ENCODE assay signal across 1 mouse cellular context in the genomic region with DNA sequence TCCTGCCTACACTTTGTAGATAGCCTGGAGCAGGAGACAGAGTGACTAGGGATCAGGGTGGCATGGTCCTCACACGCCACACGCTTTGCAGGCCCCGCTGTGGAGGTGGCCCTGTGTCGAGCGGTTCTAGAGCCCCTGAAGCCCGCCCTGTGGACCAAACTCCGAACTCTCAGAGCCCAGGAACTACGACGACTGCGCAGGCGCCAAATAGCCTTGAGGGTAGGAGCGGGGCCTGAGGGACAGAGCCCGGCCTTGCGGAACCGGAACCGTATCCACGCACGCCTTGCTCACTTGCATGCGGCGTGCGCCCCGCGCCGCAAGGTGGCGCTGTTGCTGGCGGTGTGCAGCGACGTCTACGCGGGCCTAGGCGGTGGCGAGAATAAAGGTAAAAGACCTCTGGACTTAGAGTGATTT.
A peak's percentile ranks its signal among the peaks of the same experiment; 100 is the strongest.
TF ChIP-seq lines count a peak whose summit lies in the region.

No protein-coding gene starts in this region.

TF ChIP-seq in CH12.LX, 34 proteins besides CTCF, POLR2A, EP300 and RAD21:
- TF ChIP-seq JUN (IDR thresholded peaks at IDR 0.05; ENCODE audit: insufficient read depth, low read depth, low read length) (no peak), POLR2AphosphoS2 (IDR thresholded peaks at IDR 0.05; ENCODE audit: low read depth, low read length) (no peak), KAT2A (IDR thresholded peaks at IDR 0.05; ENCODE audit: insufficient replicate concordance, low read length) (0 out of 2 replicates have a peak, but pooled peaks have one; percentile 48), USF2 (conservative IDR thresholded peaks at IDR 0.05; ENCODE audit: low read depth, low read length) (no peak; the same call in 1 of the 2 replicates), NELFE (IDR thresholded peaks at IDR 0.05; ENCODE audit: low read depth, low read length) (peak; percentile 57; the same call in 1 of the 2 replicates), ZC3H11A (IDR thresholded peaks at IDR 0.05; ENCODE audit: low read depth, low read length) (peak; percentile 48; the same call in 1 of the 2 replicates), MYC (IDR thresholded peaks at IDR 0.05; ENCODE audit: low read depth, low read length) (peak; percentile 97), SIN3A (IDR thresholded peaks at IDR 0.05; ENCODE audit: low read length) (peak; percentile 84), NRF1 (IDR thresholded peaks at IDR 0.05; ENCODE audit: low read depth, low read length) (peak; percentile 82), E2F4 (IDR thresholded peaks at IDR 0.05; ENCODE audit: insufficient replicate concordance, low read depth, low read length) (no peak), TCF12 (IDR thresholded peaks at IDR 0.05; ENCODE audit: low read depth, low read length) (peak; percentile 80), ETS1 (conservative IDR thresholded peaks at IDR 0.05; ENCODE audit: low read depth, low read length) (peak; percentile 40; the same call in 1 of the 2 replicates), MAFK (IDR thresholded peaks at IDR 0.05; ENCODE audit: insufficient replicate concordance, low read length) (no peak), MAZ (IDR thresholded peaks at IDR 0.05; ENCODE audit: low read depth, low read length) (peak; percentile 66; the same call in 1 of the 2 replicates), UBTF (IDR thresholded peaks at IDR 0.05; ENCODE audit: low read depth, low read length) (peak; percentile 80), IRF4 (IDR thresholded peaks at IDR 0.05; ENCODE audit: low read depth, low read length) (peak; percentile 77), BHLHE40 (IDR thresholded peaks at IDR 0.05; ENCODE audit: low read depth, low read length) (peak; percentile 94), ZMIZ1 (IDR thresholded peaks at IDR 0.05; ENCODE audit: low read depth, low read length) (peak; percentile 15; the same call in 1 of the 2 replicates), MEF2A (IDR thresholded peaks at IDR 0.05; ENCODE audit: borderline replicate concordance, low read depth, low read length) (peak; percentile 69), GABPA (IDR thresholded peaks at IDR 0.05; ENCODE audit: insufficient replicate concordance, low read depth, low read length) (no peak), TBP (conservative IDR thresholded peaks at IDR 0.05; ENCODE audit: low read depth, low read length) (no peak), RCOR1 (conservative IDR thresholded peaks at IDR 0.05; ENCODE audit: low read depth, low read length) (0 out of 2 replicates have a peak, but pooled peaks have one; percentile 29), HCFC1 (IDR thresholded peaks at IDR 0.05; ENCODE audit: low read depth, low read length) (peak; percentile 63), ELF1 (IDR thresholded peaks at IDR 0.05; ENCODE audit: low read depth, low read length) (peak; percentile 89), ZNF384 (IDR thresholded peaks at IDR 0.05; ENCODE audit: low read depth, low read length) (peak; percentile 79), PAX5 (IDR thresholded peaks at IDR 0.05; ENCODE audit: low read length) (no peak), JUND (conservative IDR thresholded peaks at IDR 0.05; ENCODE audit: low read depth, low read length) (no peak), CHD1 (IDR thresholded peaks at IDR 0.05; ENCODE audit: low read depth, low read length) (no peak), MAX (IDR thresholded peaks at IDR 0.05; ENCODE audit: low read length) (peak; percentile 95), SMC3 (IDR thresholded peaks at IDR 0.05; ENCODE audit: low read depth, low read length) (peak; percentile 93), MXI1 (IDR thresholded peaks at IDR 0.05; ENCODE audit: low read depth, low read length) (peak; percentile 93), USF1 (IDR thresholded peaks at IDR 0.05; ENCODE audit: low read depth, low read length) (no peak), ZKSCAN1 (IDR thresholded peaks at IDR 0.05; ENCODE audit: borderline replicate concordance, low read depth, low read length) (no peak), CHD2 (IDR thresholded peaks at IDR 0.05; ENCODE audit: low read length) (no peak)
